Mouse (Mus musculus) left cerebral cortex, adult 9 months (tissue): ENCODE measurements around the gene Olfr961.
A peak's percentile ranks its signal among the peaks of the same experiment; 100 is the strongest.

ENCODE experiments used
- DNase-seq, 2 experiments: peaks; one replicate each; pipeline ENCODE4 v3.0.0; 2022; ENCODE audit warnings: low spot score in 2 of 2

The Olfr961 gene

GRCm38 (mm10) chr9:39644785-39645184 is at the start of gene Olfr961:
Gene Olfr961 (plus strand): TSS chr9:39645085.
- DNase-seq = no peak

- peak in 1 of 2 experiments; percentile 5 for DNase-seq
Measured at GRCm38 (mm10) chr9:39602536-39603332, 42.2 kb upstream of the Olfr961 start.

GRCm38 (mm10) chr9:39603333-39603845 is 41.5 kb upstream of the Olfr961 start:
- DNase-seq = no peak

GRCm38 (mm10) chr9:39603999-39604453 is 40.9 kb upstream of the Olfr961 start, which contains the start of gene AW551984:
Gene AW551984 (minus strand): TSS chr9:39604403.
- DNase-seq = peak in 1 of 2 experiments; percentile 2

- DNase-seq = no peak
Measured at GRCm38 (mm10) chr9:39608497-39608896, 36.4 kb upstream of the Olfr961 start.

- DNase-seq = no peak
Measured at GRCm38 (mm10) chr9:39610355-39610754, 34.5 kb upstream of the Olfr961 start, which contains the start of gene Olfr148. Gene Olfr148 (plus strand): TSS chr9:39610655.

- DNase-seq = peak in 1 of 2 experiments; percentile 31
Measured at GRCm38 (mm10) chr9:39611953-39612352, 32.9 kb upstream of the Olfr961 start.

- no peak for DNase-seq
Measured at GRCm38 (mm10) chr9:39621073-39621472, 23.8 kb upstream of the Olfr961 start, which contains the start of gene Olfr960. Gene Olfr960 (plus strand): TSS chr9:39621373.

GRCm38 (mm10) chr9:39623783-39624182 is 21.1 kb upstream of the Olfr961 start:
- no peak for DNase-seq

- DNase-seq = no peak
Measured at GRCm38 (mm10) chr9:39624711-39625110, 20.2 kb upstream of the Olfr961 start.

GRCm38 (mm10) chr9:39629069-39629468 is 15.8 kb upstream of the Olfr961 start:
- DNase-seq = no peak

- no peak for DNase-seq
Measured at GRCm38 (mm10) chr9:39633913-39634594, 10.8 kb upstream of the Olfr961 start.

- DNase-seq = no peak
Measured at GRCm38 (mm10) chr9:39647382-39647781, 2.5 kb downstream of the Olfr961 start.

GRCm38 (mm10) chr9:39654756-39655396 is 10.0 kb downstream of the Olfr961 start:
- DNase-seq = no peak

GRCm38 (mm10) chr9:39666905-39667304 is 22.0 kb downstream of the Olfr961 start, which contains the start of gene Olfr963:
Gene Olfr963 (plus strand): TSS chr9:39667205.
- DNase-seq = no peak

- no peak for DNase-seq
Measured at GRCm38 (mm10) chr9:39669723-39670122, 24.8 kb downstream of the Olfr961 start.

GRCm38 (mm10) chr9:39674820-39675219 is 29.9 kb downstream of the Olfr961 start:
- no peak for DNase-seq

GRCm38 (mm10) chr9:39678557-39678956 is 33.7 kb downstream of the Olfr961 start:
- DNase-seq = no peak

- no peak for DNase-seq
Measured at GRCm38 (mm10) chr9:39679280-39679679, 34.4 kb downstream of the Olfr961 start.
